Mouse (Mus musculus): Measurements from ENCODE around the gene Rtp1.

The Rtp1 gene

GRCm38 (mm10) chr16:23428647-23429319 lies at the start of gene Rtp1:
TSS of gene Rtp1 (plus strand) at chr16:23429133.
- DNase-seq (ENCODE audit: low read depth, low spot score): no peak

GRCm38 (mm10) chr16:23379536-23380230 lies 49.2 kb upstream of the Rtp1 start:
- peak; percentile 54 for DNase-seq (ENCODE audit: low read depth, low spot score)

- no peak for DNase-seq (ENCODE audit: low read depth, low spot score)
Observed at GRCm38 (mm10) chr16:23384304-23384703, 44.6 kb upstream of the Rtp1 start.

GRCm38 (mm10) chr16:23397931-23398330 lies 31.0 kb upstream of the Rtp1 start:
- DNase-seq (ENCODE audit: low read depth, low spot score): no peak

GRCm38 (mm10) chr16:23401463-23401862 lies 27.5 kb upstream of the Rtp1 start:
- no peak for DNase-seq (ENCODE audit: low read depth, low spot score)

- DNase-seq (ENCODE audit: low read depth, low spot score): no peak
Observed at GRCm38 (mm10) chr16:23401959-23402358, 27.0 kb upstream of the Rtp1 start.

GRCm38 (mm10) chr16:23403008-23403755 lies 25.8 kb upstream of the Rtp1 start:
- DNase-seq (ENCODE audit: low read depth, low spot score): peak; percentile 87

GRCm38 (mm10) chr16:23412930-23413329 lies 16.0 kb upstream of the Rtp1 start:
- no peak for DNase-seq (ENCODE audit: low read depth, low spot score)

GRCm38 (mm10) chr16:23416261-23416656 lies 12.7 kb upstream of the Rtp1 start:
- DNase-seq (ENCODE audit: low read depth, low spot score): no peak

- no peak for DNase-seq (ENCODE audit: low read depth, low spot score)
Observed at GRCm38 (mm10) chr16:23416657-23417293, 12.2 kb upstream of the Rtp1 start.

GRCm38 (mm10) chr16:23417456-23418240 lies 11.3 kb upstream of the Rtp1 start:
- no peak for DNase-seq (ENCODE audit: low read depth, low spot score)

- no peak for DNase-seq (ENCODE audit: low read depth, low spot score)
Observed at GRCm38 (mm10) chr16:23419565-23420085, 9.3 kb upstream of the Rtp1 start.

- DNase-seq (ENCODE audit: low read depth, low spot score): no peak
Observed at GRCm38 (mm10) chr16:23423825-23424224, 5.1 kb upstream of the Rtp1 start.

GRCm38 (mm10) chr16:23427701-23428100 lies 1.2 kb upstream of the Rtp1 start:
- no peak for DNase-seq (ENCODE audit: low read depth, low spot score)

GRCm38 (mm10) chr16:23429991-23430390 lies 1.1 kb downstream of the Rtp1 start:
- DNase-seq (ENCODE audit: low read depth, low spot score): no peak

- DNase-seq (ENCODE audit: low read depth, low spot score): peak; percentile 44
Observed at GRCm38 (mm10) chr16:23437404-23438166, 8.7 kb downstream of the Rtp1 start.

- DNase-seq (ENCODE audit: low read depth, low spot score): no peak
Observed at GRCm38 (mm10) chr16:23444231-23444630, 15.3 kb downstream of the Rtp1 start.

GRCm38 (mm10) chr16:23449946-23450345 lies 21.0 kb downstream of the Rtp1 start:
- DNase-seq (ENCODE audit: low read depth, low spot score): no peak

GRCm38 (mm10) chr16:23450816-23451215 lies 21.9 kb downstream of the Rtp1 start:
- DNase-seq (ENCODE audit: low read depth, low spot score): no peak

GRCm38 (mm10) chr16:23452476-23452875 lies 23.5 kb downstream of the Rtp1 start:
- DNase-seq (ENCODE audit: low read depth, low spot score): peak; percentile 52

Measured in CD4-positive, CD25-positive, alpha-beta regulatory T cell, adult 2 months (primary cell).